9 mouse cellular contexts compared by ENCODE assay signal in the genomic region with DNA sequence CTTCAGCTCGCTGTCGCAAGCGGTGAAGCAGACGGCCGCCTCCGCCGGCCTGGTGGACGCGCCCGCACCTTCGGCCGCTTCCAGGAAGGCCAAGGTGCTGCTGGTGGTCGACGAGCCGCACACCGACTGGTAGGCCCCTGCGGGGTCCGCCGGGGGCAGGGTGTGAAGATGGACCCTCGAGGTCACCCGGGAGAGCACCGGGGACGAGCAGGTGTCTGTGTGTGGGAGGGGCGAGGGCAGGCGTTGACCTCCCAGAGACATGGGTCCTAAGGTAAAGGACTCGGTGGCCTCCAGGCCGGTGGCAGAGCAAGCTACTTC. TPM values are rescaled to one million over a fixed set of nuclear protein-coding genes. Genes with fewer than 3 reads are reported as not detected.
DNase-seq lines count a peak whose midpoint lies in the region; ATAC-seq lines count a peak whose summit lies in the region.
"Had no signal": no experiment of that assay in that cellular context is flagged by ENCODE, and none has a peak within 500 bp of the region (broad histone marks: within the 10 kb centered on the region; RNA-seq: fewer than 3 reads in every experiment).

No protein-coding gene starts in this region.

- no peak for DNase-seq in kidney, postnatal 10 days
- peak; percentile 70 for DNase-seq in cerebellum, adult 9-10 months
- peak; percentile 26 for DNase-seq in hindbrain, embryonic 11.5 days (ENCODE audit: low spot score)
- peak; percentile 89 for DNase-seq in midbrain, embryonic 11.5 days (ENCODE audit: low spot score, missing footprints)
- DNase-seq in spleen, postnatal 14 days (ENCODE audit: low spot score in 2 of 2), result no peak
- DNase-seq in urinary bladder, postnatal 36 days (ENCODE audit: low spot score in 2 of 2), result no peak
- no peak for DNase-seq in spleen, postnatal 10 days (ENCODE audit: low spot score in 2 of 2)

- H3K36me3 ChIP-seq in kidney, embryonic 14.5 days (ENCODE audit: control insufficient read depth, insufficient read depth, low read length), result no peaks in the 10 kb centered on the region
- H3K36me3 ChIP-seq in hindbrain, embryonic 11.5 days (ENCODE audit: control insufficient read depth, insufficient read depth, low read length), result no peaks in the 10 kb centered on the region
- no peaks in the 10 kb centered on the region for H3K36me3 ChIP-seq in midbrain, embryonic 11.5 days (ENCODE audit: control insufficient read depth, insufficient read depth, low read length)

- ATAC-seq in kidney, embryonic 14.5 days (ENCODE audit: low FRiP score, low TSS enrichment), result peak; percentile 37
- ATAC-seq in hindbrain, embryonic 11.5 days (ENCODE audit: low FRiP score), result peak; percentile 61
- no peak; the same call in 1 of the 2 replicates for ATAC-seq in midbrain, embryonic 11.5 days (ENCODE audit: low FRiP score)

- peak overlapping the region; percentile 95 for H3K4me2 ChIP-seq in kidney, embryonic 14.5 days (replicated peaks; ENCODE audit: low read depth, low read length)
- H3K4me2 ChIP-seq in hindbrain, embryonic 11.5 days (replicated peaks; ENCODE audit: low read depth, low read length), result peak overlapping the region; percentile 91
- peak overlapping the region; percentile 76 for H3K4me2 ChIP-seq in midbrain, embryonic 11.5 days

- peak overlapping the region; percentile 51 for H3K9ac ChIP-seq in kidney, embryonic 14.5 days (ENCODE audit: low read depth, low read length)
- peak overlapping the region; percentile 65 for H3K9ac ChIP-seq in hindbrain, embryonic 11.5 days (ENCODE audit: low read depth, low read length)
- peak overlapping the region; percentile 70 for H3K9ac ChIP-seq in midbrain, embryonic 11.5 days (ENCODE audit: low read length)

- no peaks in the 10 kb centered on the region for H3K9me3 ChIP-seq in kidney, embryonic 14.5 days (ENCODE audit: control insufficient read depth, low read length)
- no peaks in the 10 kb centered on the region for H3K9me3 ChIP-seq in hindbrain, embryonic 11.5 days (ENCODE audit: control insufficient read depth, low read length)
- no peaks in the 10 kb centered on the region for H3K9me3 ChIP-seq in midbrain, embryonic 11.5 days (ENCODE audit: control insufficient read depth, low read length)

- H3K27me3 ChIP-seq in kidney, embryonic 14.5 days (ENCODE audit: control insufficient read depth, insufficient read depth, low read length), result peaks cover 32% of the 10 kb centered on the region
- H3K27me3 ChIP-seq in hindbrain, embryonic 11.5 days (ENCODE audit: control insufficient read depth, insufficient read depth, low read length), result peaks cover 6% of the 10 kb centered on the region
- peaks cover 10% of the 10 kb centered on the region for H3K27me3 ChIP-seq in midbrain, embryonic 11.5 days (ENCODE audit: control insufficient read depth, insufficient read depth, low read length)

- whole genome bisulfite sequencing in kidney, embryonic 14.5 days, result 1% methylated on average over 27 of the region's 27 CpGs
- WGBS in hindbrain, embryonic 11.5 days, result 1% methylated on average over 27 of the region's 27 CpGs
- 2% methylated on average over 27 of the region's 27 CpGs for WGBS in midbrain, embryonic 11.5 days

- peak overlapping the region; percentile 59 for H3K4me3 ChIP-seq in kidney, embryonic 14.5 days (ENCODE audit: low read length)
- peak overlapping the region; percentile 66 for H3K4me3 ChIP-seq in hindbrain, embryonic 11.5 days (ENCODE audit: low read depth, low read length)
- H3K4me3 ChIP-seq in midbrain, embryonic 11.5 days (ENCODE audit: low read depth, low read length), result peak overlapping the region; percentile 63

- no peak overlapping the region for H3K27ac ChIP-seq in kidney, embryonic 14.5 days (ENCODE audit: low read depth, low read length)
- 0 out of 2 replicates have a peak overlapping the region, but pooled peaks have one; percentile 17 for H3K27ac ChIP-seq in hindbrain, embryonic 11.5 days (ENCODE audit: low read depth, low read length)
- no peak overlapping the region for H3K27ac ChIP-seq in midbrain, embryonic 11.5 days (ENCODE audit: low read depth, low read length)
- H3K27ac ChIP-seq: macrophage had no signal

- H3K4me1 ChIP-seq in kidney, embryonic 14.5 days (ENCODE audit: control insufficient read depth, insufficient read depth, low read length), result peaks cover 6% of the 10 kb centered on the region; the same call in 1 of the 2 replicates
- H3K4me1 ChIP-seq in hindbrain, embryonic 11.5 days (replicated peaks; ENCODE audit: control insufficient read depth, insufficient read depth, low read length), result no peaks in the 10 kb centered on the region
- H3K4me1 ChIP-seq in midbrain, embryonic 11.5 days (ENCODE audit: control insufficient read depth, insufficient read depth, low read length), result peaks cover 7% of the 10 kb centered on the region; the same call in 1 of the 2 replicates

RNA-seq across cellular contexts. Expression of a gene that starts 0.6 kb away (rescaled TPM):
- polyA plus RNA-seq in kidney, embryonic 14.5 days (2014; fragmentation: Nextera tagmentation; extraction: Ambion mirVana), result 0.66 and 0.89 TPM in 2 replicates
- 6.0 and 6.2 TPM in 2 replicates for polyA plus RNA-seq in hindbrain, embryonic 11.5 days (2014; fragmentation: Nextera tagmentation; extraction: Ambion mirVana)
- 2.3 and 2.7 TPM in 2 replicates for polyA plus RNA-seq in midbrain, embryonic 11.5 days (2014; fragmentation: Nextera tagmentation; extraction: Ambion mirVana)
- polyA plus RNA-seq: macrophage had no signal

Comparison
In these comparisons a context has a peak if more than half of its experiments do, and no peak if none do; other contexts are left out.
1. DNase-seq: peak in cerebellum, adult 9-10 months (single experiment), hindbrain, embryonic 11.5 days (single experiment) and midbrain, embryonic 11.5 days (single experiment); none in kidney, postnatal 10 days (single experiment), spleen, postnatal 14 days (0 of 2), urinary bladder, postnatal 36 days (0 of 2) and spleen, postnatal 10 days (0 of 2).
2. Peak in every context shown above with its lines, with median percentiles within 50 percentile points of each other: H3K4me2 ChIP-seq, H3K4me3 ChIP-seq and H3K9ac ChIP-seq.